Mouse (Mus musculus) lung, postnatal 14 days (tissue): Measurements from ENCODE around the gene Zfp740.
A peak's percentile ranks its signal among the peaks of the same experiment; 100 is the strongest.
"Not testable (repeated sequence)": the region's sequence is repeated elsewhere in the genome, so short reads cannot be mapped to it uniquely, and the experiment has no call there.

ENCODE experiments used
- DNase-seq: peaks from one replicate; pipeline ENCODE4 v3.0.0; 2021

Zfp740 gene

GRCm38 (mm10) chr15:102202971-102203834, at the start of gene Zfp740:
Gene Zfp740, plus strand, starts transcription at chr15:102203249.
- peak; percentile 95 for DNase-seq

GRCm38 (mm10) chr15:102155006-102155405, 48.0 kb upstream of the Zfp740 start:
- DNase-seq = not testable (repeated sequence)

GRCm38 (mm10) chr15:102156836-102157235, 46.2 kb upstream of the Zfp740 start:
- DNase-seq = no peak

- no peak for DNase-seq
Observed at GRCm38 (mm10) chr15:102160415-102161060, 42.5 kb upstream of the Zfp740 start.

- DNase-seq = no peak
Observed at GRCm38 (mm10) chr15:102163900-102164693, 39.0 kb upstream of the Zfp740 start.

- no peak for DNase-seq
Observed at GRCm38 (mm10) chr15:102165468-102166100, 37.5 kb upstream of the Zfp740 start.

- DNase-seq = peak; percentile 52
Observed at GRCm38 (mm10) chr15:102167620-102168021, 35.4 kb upstream of the Zfp740 start.

GRCm38 (mm10) chr15:102169064-102169463, 34.0 kb upstream of the Zfp740 start:
- no peak for DNase-seq

- DNase-seq = no peak
Observed at GRCm38 (mm10) chr15:102173581-102173980, 29.5 kb upstream of the Zfp740 start.

GRCm38 (mm10) chr15:102175736-102176319, 27.2 kb upstream of the Zfp740 start:
- no peak for DNase-seq

- DNase-seq = no peak
Observed at GRCm38 (mm10) chr15:102176571-102177316, 26.3 kb upstream of the Zfp740 start.

GRCm38 (mm10) chr15:102177417-102177816, 25.6 kb upstream of the Zfp740 start:
- no peak for DNase-seq

- DNase-seq = peak; percentile 90
Observed at GRCm38 (mm10) chr15:102178279-102178678, 24.8 kb upstream of the Zfp740 start.

- DNase-seq = no peak
Observed at GRCm38 (mm10) chr15:102179106-102179505, 23.9 kb upstream of the Zfp740 start.

- DNase-seq = no peak
Observed at GRCm38 (mm10) chr15:102179924-102180323, 23.1 kb upstream of the Zfp740 start.

GRCm38 (mm10) chr15:102183076-102183475, 20.0 kb upstream of the Zfp740 start:
- no peak for DNase-seq

- DNase-seq = no peak
Observed at GRCm38 (mm10) chr15:102186239-102186638, 16.8 kb upstream of the Zfp740 start.

- DNase-seq = peak; percentile 68
Observed at GRCm38 (mm10) chr15:102188096-102188495, 15.0 kb upstream of the Zfp740 start.

- no peak for DNase-seq
Observed at GRCm38 (mm10) chr15:102188883-102189282, 14.2 kb upstream of the Zfp740 start.

GRCm38 (mm10) chr15:102191699-102192098, 11.3 kb upstream of the Zfp740 start:
- DNase-seq = no peak

- no peak for DNase-seq
Observed at GRCm38 (mm10) chr15:102192271-102192812, 10.7 kb upstream of the Zfp740 start.
